Mouse (Mus musculus) hindbrain, embryonic 16.5 days (tissue): ENCODE results near the gene Syna. TPM values are rescaled to one million over a fixed set of nuclear protein-coding genes. Genes with fewer than 3 reads are reported as not detected.

ENCODE experiments used
- ATAC-seq: fragments of 200-750 bp; cut with Nextera tagmentation; 2 replicates; pipeline ENCODE4 v1.8.0; 2017; ENCODE audit warnings: moderate TSS enrichment, moderate library complexity
- H3K27ac ChIP-seq: fragments of 300-500 bp; sonication (generic); 2 replicates; pipeline ENCODE4 v1.5.1; 2014; ENCODE audit warnings: low read depth, mild to moderate bottlenecking, control low read depth, low read length, moderate library complexity
- H3K27me3 ChIP-seq: fragments of 300-500 bp; sonication (generic); replicated peaks from 2 replicates; pipeline ENCODE4 v1.6.1; 2014; ENCODE audit warnings: low read length; ENCODE audit not compliant: control insufficient read depth, insufficient read depth
- H3K36me3 ChIP-seq: fragments of 300-500 bp; sonication (generic); 2 replicates; pipeline ENCODE4 v1.6.1; 2014; ENCODE audit warnings: mild to moderate bottlenecking, low read length, moderate library complexity, mixed read lengths; ENCODE audit not compliant: control insufficient read depth, insufficient read depth
- H3K4me1 ChIP-seq: fragments of 300-500 bp; sonication (generic); 2 replicates; pipeline ENCODE4 v1.6.1; 2014; ENCODE audit warnings: low read depth, low read length; ENCODE audit not compliant: control insufficient read depth, insufficient read depth
- H3K4me2 ChIP-seq: fragments of 300-500 bp; sonication (generic); 2 replicates; pipeline ENCODE4 v1.6.1; 2014; ENCODE audit warnings: mild to moderate bottlenecking, low read length, control low read depth, moderate library complexity
- H3K4me3 ChIP-seq: fragments of 300-500 bp; sonication (generic); 2 replicates; pipeline ENCODE4 v1.5.1; 2014; ENCODE audit warnings: mild to moderate bottlenecking, low read length, control low read depth, moderate library complexity
- H3K9ac ChIP-seq: fragments of 300-500 bp; sonication (generic); 2 replicates; pipeline ENCODE4 v1.6.1; 2014; ENCODE audit warnings: low read depth, mild to moderate bottlenecking, control low read depth, low read length, moderate library complexity
- H3K9me3 ChIP-seq: fragments of 300-500 bp; sonication (generic); 2 replicates; pipeline ENCODE4 v1.6.1; 2014; ENCODE audit warnings: mild to moderate bottlenecking, low read length, moderate library complexity; ENCODE audit not compliant: control insufficient read depth
- WGBS: fragments of 180-500 bp; shearing (Covaris S2); extraction: QIAGEN DNeasy Blood & Tissue Kit; methylation state at CpG from one replicate; pipeline ENCODE4 v1.1.7; 2014; 5-methylcytosine and 5-hydroxymethylcytosine counted together
- microRNA-seq: library from miRNA; unstranded; fragments of <30 nt; microRNA quantifications from one replicate; pipeline ENCODE4, GENCODE M21; 2017
- polyA plus RNA-seq: library from polyadenylated mRNA; unstranded; fragments of >200 nt; fragmentation: Nextera tagmentation; extraction: Ambion mirVana; gene quantifications from 2 replicates; pipeline ENCODE4 v1.2.1, GENCODE M21; 2015

Gene Syna
- polyA plus RNA-seq, 1 experiment from 2014 or later: 0.45 TPM

DNA sequence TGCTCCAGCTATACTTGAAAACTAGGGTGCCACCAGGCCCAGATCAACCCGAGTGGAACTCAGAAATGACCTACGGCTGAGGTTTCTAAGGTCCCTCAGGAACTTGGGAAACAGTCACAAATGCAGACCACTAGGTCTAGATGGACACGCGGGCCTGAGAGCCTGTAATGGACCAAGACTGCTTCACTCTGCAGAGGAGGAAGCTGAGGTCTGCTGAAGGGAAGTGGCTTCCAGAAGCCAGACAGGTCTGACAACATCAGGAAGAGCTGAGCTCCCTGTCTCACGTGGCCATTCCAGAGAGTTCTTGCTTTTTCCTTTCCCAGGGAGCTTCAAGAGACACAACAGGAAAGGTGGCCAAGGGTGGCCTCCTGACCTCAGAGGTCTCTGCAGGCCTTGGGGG is 51.0 kb downstream of the Syna start:
- Histone ChIP-seq H3K4me1 (peaks cover 9% of the 10 kb centered on the region), H3K4me3 (no peak overlapping the region), H3K9me3 (no peaks in the 10 kb centered on the region), H3K9ac (no peak overlapping the region), H3K36me3 (peaks cover 46% of the 10 kb centered on the region), H3K27me3 (no peaks in the 10 kb centered on the region), H3K27ac (no peak overlapping the region), H3K4me2 (no peak overlapping the region)
- 85% methylated on average over 5 of the region's 5 CpGs for WGBS
- no peak for ATAC-seq

Small RNA genes lying within 50 kb of the gene (microRNA-seq; reads per million reads assigned to microRNA genes)
- not detected for gene Mir7228

Other genes with a start within 250 kb of the Syna start
- gene Gtf2i, start 245.4 kb downstream of the Syna start, polyA plus RNA-seq: 132 and 141 TPM in 2 replicates
- 49.3 and 67.3 TPM in 2 replicates for gene Gtf2ird1, start 103.5 kb downstream of the Syna start, polyA plus RNA-seq
- 14.4 and 15.8 TPM in 2 replicates for gene Clip2, start 7.7 kb downstream of the Syna start, polyA plus RNA-seq
- gene Rfc2, start 21.2 kb upstream of the Syna start, polyA plus RNA-seq: 189 and 192 TPM in 2 replicates
- 2.1 and 2.6 TPM in 2 replicates for gene Lat2, start 54.9 kb upstream of the Syna start, polyA plus RNA-seq
- 332 and 340 TPM in 2 replicates for gene Eif4h, start 79.3 kb upstream of the Syna start, polyA plus RNA-seq
- gene Limk1, start 128.4 kb upstream of the Syna start, polyA plus RNA-seq: 22.0 and 22.1 TPM in 2 replicates
- gene Eln, start 187.2 kb upstream of the Syna start, polyA plus RNA-seq: 25.1 and 26.7 TPM in 2 replicates